Mouse (Mus musculus): ENCODE measurements at regions not wholly inside any gene's neighbourhood (a gene's known extent, or its start where the extent isn't known, plus 50 kb on each side); places are given as distances from the start of the nearest gene placed in this dataset.

GRCm38 (mm10) chr8:31348504-31348903, 2080.0 kb upstream of the 5930422O12Rik start:
- TF ChIP-seq CTCF (IDR thresholded peaks at IDR 0.05; ENCODE audit: borderline replicate concordance, insufficient read depth, low read depth, low read length), result no peak
- no peak for TF ChIP-seq POLR2A (IDR thresholded peaks at IDR 0.05; ENCODE audit: borderline replicate concordance, insufficient read depth, low read length)

All from cerebellum, adult 2 months (tissue).